Mouse (Mus musculus) G1E (cell line): ENCODE measurements around the gene Pjvk.

Source experiments
- CTCF ChIP-seq: IDR thresholded peaks from 2 replicates; pipeline ENCODE4 v1.5.1; 2012; ENCODE audit warnings: low read depth, low read length, inconsistent platforms, mixed read lengths
- GATA1 ChIP-seq: IDR thresholded peaks from 2 replicates; pipeline ENCODE4 v1.6.1; 2012; ENCODE audit warnings: borderline replicate concordance, low read length, inconsistent platforms, mixed read lengths
- TAL1 ChIP-seq: conservative IDR thresholded peaks from 2 replicates; pipeline ENCODE4 v1.6.1; 2012; ENCODE audit warnings: low read depth, low read length, inconsistent platforms, mixed read lengths

GRCm38 (mm10) chr2:76674725-76675427 is 26.6 kb downstream of the Pjvk start, which contains the start of gene Plekha3:
- TF ChIP-seq CTCF (no peak), GATA1 (no peak), TAL1 (no peak)
